Mouse (Mus musculus): ENCODE results near the gene Rgs10. TPM values are rescaled to one million over a fixed set of nuclear protein-coding genes. Genes with fewer than 3 reads are reported as not detected.

Rgs10 gene
- 19.9 and 25.4 TPM in 2 replicates for polyA plus RNA-seq (2015; fragmentation: Nextera tagmentation; extraction: Ambion mirVana)

- Histone ChIP-seq H3K9ac (replicated peaks; ENCODE audit: low read depth, low read length) (peak within 1 kb of the TSS; percentile 69), H3K4me2 (ENCODE audit: low read length) (peak within 1 kb of the TSS; percentile 96), H3K4me1 (replicated peaks; ENCODE audit: control insufficient read depth, insufficient read depth, low read length) (peaks cover 15% of the 10 kb centered on the region), H3K4me3 (replicated peaks; ENCODE audit: low read length) (peak within 1 kb of the TSS; percentile 76), H3K27ac (ENCODE audit: low read length) (no peak within 1 kb of the TSS), H3K9me3 (ENCODE audit: control insufficient read depth, low read length) (no peaks in the 10 kb centered on the region), H3K36me3 (ENCODE audit: control insufficient read depth, insufficient read depth) (no peaks in the 10 kb centered on the region), H3K27me3 (replicated peaks; ENCODE audit: control insufficient read depth, insufficient read depth, low read length) (peaks cover 48% of the 10 kb centered on the region)
- peak; percentile 86 for ATAC-seq
- under 1% methylated on average over 72 of the region's 102 CpGs for WGBS
Observed at GRCm38 (mm10) chr7:128417930-128418779, at the start of gene Rgs10. Gene Rgs10 (minus strand): TSS chr7:128418758.

- H3K9ac ChIP-seq (replicated peaks; ENCODE audit: low read depth, low read length): no peak overlapping the region
- H3K27me3 ChIP-seq (replicated peaks; ENCODE audit: control insufficient read depth, insufficient read depth, low read length): no peaks in the 10 kb centered on the region
- H3K27ac ChIP-seq (ENCODE audit: low read length): no peak overlapping the region
- no peaks in the 10 kb centered on the region for H3K36me3 ChIP-seq (ENCODE audit: control insufficient read depth, insufficient read depth)
- H3K9me3 ChIP-seq (ENCODE audit: control insufficient read depth, low read length): no peaks in the 10 kb centered on the region
- peaks cover 11% of the 10 kb centered on the region for H3K4me1 ChIP-seq (replicated peaks; ENCODE audit: control insufficient read depth, insufficient read depth, low read length)
- peak overlapping the region; percentile 78 for H3K4me2 ChIP-seq (ENCODE audit: low read length)
- peak overlapping the region; percentile 78 for H3K4me3 ChIP-seq (replicated peaks; ENCODE audit: low read length)
- ATAC-seq: no peak
- 58% methylated on average over 5 of the region's 5 CpGs for WGBS
Observed at GRCm38 (mm10) chr7:128462406-128462805, 43.8 kb upstream of the Rgs10 start.

- H3K9ac ChIP-seq (replicated peaks; ENCODE audit: low read depth, low read length): peak within 1 kb of the TSS; percentile 68
- H3K36me3 ChIP-seq (ENCODE audit: control insufficient read depth, insufficient read depth): no peaks in the 10 kb centered on the region
- WGBS: under 1% methylated on average over 69 of the region's 69 CpGs
- peak within 1 kb of the TSS; percentile 90 for H3K27ac ChIP-seq (ENCODE audit: low read length)
- no peaks in the 10 kb centered on the region for H3K27me3 ChIP-seq (replicated peaks; ENCODE audit: control insufficient read depth, insufficient read depth, low read length)
- peak; percentile 99 for ATAC-seq
- H3K4me1 ChIP-seq (replicated peaks; ENCODE audit: control insufficient read depth, insufficient read depth, low read length): peaks cover 11% of the 10 kb centered on the region
- no peaks in the 10 kb centered on the region for H3K9me3 ChIP-seq (ENCODE audit: control insufficient read depth, low read length)
- peak within 1 kb of the TSS; percentile 78 for H3K4me3 ChIP-seq (replicated peaks; ENCODE audit: low read length)
- peak within 1 kb of the TSS; percentile 80 for H3K4me2 ChIP-seq (ENCODE audit: low read length)
Observed at GRCm38 (mm10) chr7:128461285-128462215, 43.0 kb upstream of the Rgs10 start, which contains the start of gene Tial1. Gene Tial1 (minus strand): TSS chr7:128461717.

GRCm38 (mm10) chr7:128460865-128461228 is 42.3 kb upstream of the Rgs10 start:
- Histone ChIP-seq H3K36me3 (ENCODE audit: control insufficient read depth, insufficient read depth) (no peaks in the 10 kb centered on the region), H3K4me3 (replicated peaks; ENCODE audit: low read length) (peak overlapping the region; percentile 78), H3K27ac (ENCODE audit: low read length) (peak overlapping the region; percentile 90), H3K9me3 (ENCODE audit: control insufficient read depth, low read length) (no peaks in the 10 kb centered on the region), H3K9ac (replicated peaks; ENCODE audit: low read depth, low read length) (peak overlapping the region; percentile 68), H3K4me1 (replicated peaks; ENCODE audit: control insufficient read depth, insufficient read depth, low read length) (peaks cover 11% of the 10 kb centered on the region), H3K4me2 (ENCODE audit: low read length) (peak overlapping the region; percentile 80), H3K27me3 (replicated peaks; ENCODE audit: control insufficient read depth, insufficient read depth, low read length) (no peaks in the 10 kb centered on the region)
- WGBS: under 1% methylated on average over 21 of the region's 23 CpGs
- ATAC-seq: peak; percentile 9; the same call in 1 of the 2 replicates

- Histone ChIP-seq H3K36me3 (ENCODE audit: control insufficient read depth, insufficient read depth) (no peaks in the 10 kb centered on the region), H3K4me3 (replicated peaks; ENCODE audit: low read length) (peak overlapping the region; percentile 78), H3K27ac (ENCODE audit: low read length) (peak overlapping the region; percentile 90), H3K9ac (replicated peaks; ENCODE audit: low read depth, low read length) (peak overlapping the region; percentile 68), H3K4me1 (replicated peaks; ENCODE audit: control insufficient read depth, insufficient read depth, low read length) (peaks cover 11% of the 10 kb centered on the region), H3K4me2 (ENCODE audit: low read length) (peak overlapping the region; percentile 80), H3K27me3 (replicated peaks; ENCODE audit: control insufficient read depth, insufficient read depth, low read length) (no peaks in the 10 kb centered on the region), H3K9me3 (ENCODE audit: control insufficient read depth, low read length) (no peaks in the 10 kb centered on the region)
- WGBS: under 1% methylated on average over 34 of the region's 36 CpGs
- ATAC-seq: peak; percentile 0; the same call in 1 of the 2 replicates
Observed at GRCm38 (mm10) chr7:128460131-128460864, 41.7 kb upstream of the Rgs10 start.

- H3K27ac ChIP-seq (ENCODE audit: low read length): no peak overlapping the region
- peak overlapping the region; percentile 68 for H3K9ac ChIP-seq (replicated peaks; ENCODE audit: low read depth, low read length)
- peak overlapping the region; percentile 80 for H3K4me2 ChIP-seq (ENCODE audit: low read length)
- no peak for ATAC-seq
- 14% methylated on average over 4 of the region's 4 CpGs for WGBS
- peak overlapping the region; percentile 78 for H3K4me3 ChIP-seq (replicated peaks; ENCODE audit: low read length)
- H3K4me1 ChIP-seq (replicated peaks; ENCODE audit: control insufficient read depth, insufficient read depth, low read length): peaks cover 11% of the 10 kb centered on the region
- no peaks in the 10 kb centered on the region for H3K9me3 ChIP-seq (ENCODE audit: control insufficient read depth, low read length)
- no peaks in the 10 kb centered on the region for H3K36me3 ChIP-seq (ENCODE audit: control insufficient read depth, insufficient read depth)
- H3K27me3 ChIP-seq (replicated peaks; ENCODE audit: control insufficient read depth, insufficient read depth, low read length): no peaks in the 10 kb centered on the region
Observed at GRCm38 (mm10) chr7:128459791-128460130, 41.2 kb upstream of the Rgs10 start.

GRCm38 (mm10) chr7:128458011-128458410 is 39.5 kb upstream of the Rgs10 start:
- Histone ChIP-seq H3K27me3 (replicated peaks; ENCODE audit: control insufficient read depth, insufficient read depth, low read length) (no peaks in the 10 kb centered on the region), H3K4me3 (replicated peaks; ENCODE audit: low read length) (no peak overlapping the region), H3K4me2 (ENCODE audit: low read length) (no peak overlapping the region), H3K9me3 (ENCODE audit: control insufficient read depth, low read length) (no peaks in the 10 kb centered on the region), H3K27ac (ENCODE audit: low read length) (no peak overlapping the region), H3K36me3 (ENCODE audit: control insufficient read depth, insufficient read depth) (peaks cover 7% of the 10 kb centered on the region), H3K4me1 (replicated peaks; ENCODE audit: control insufficient read depth, insufficient read depth, low read length) (peaks cover 11% of the 10 kb centered on the region), H3K9ac (replicated peaks; ENCODE audit: low read depth, low read length) (no peak overlapping the region)
- ATAC-seq: no peak

- Histone ChIP-seq H3K27me3 (replicated peaks; ENCODE audit: control insufficient read depth, insufficient read depth, low read length) (no peaks in the 10 kb centered on the region), H3K9me3 (ENCODE audit: control insufficient read depth, low read length) (no peaks in the 10 kb centered on the region), H3K9ac (replicated peaks; ENCODE audit: low read depth, low read length) (no peak overlapping the region), H3K4me2 (ENCODE audit: low read length) (no peak overlapping the region), H3K27ac (ENCODE audit: low read length) (no peak overlapping the region), H3K4me1 (replicated peaks; ENCODE audit: control insufficient read depth, insufficient read depth, low read length) (no peaks in the 10 kb centered on the region; the same call in 1 of the 2 replicates), H3K4me3 (replicated peaks; ENCODE audit: low read length) (no peak overlapping the region), H3K36me3 (ENCODE audit: control insufficient read depth, insufficient read depth) (peaks cover 18% of the 10 kb centered on the region)
- 89% methylated on average over 1 of the region's 1 CpGs for WGBS
- no peak for ATAC-seq
Observed at GRCm38 (mm10) chr7:128452731-128453130, 34.2 kb upstream of the Rgs10 start.

All from forebrain, embryonic 16.5 days (tissue).